Mouse (Mus musculus) heart, postnatal 0 days (tissue): ENCODE measurements at regions not wholly inside any gene's neighbourhood (a gene's known extent, or its start where the extent isn't known, plus 50 kb on each side); places are given as distances from the start of the nearest gene placed in this dataset.

Source experiments
- ATAC-seq: fragments of 200-750 bp; cut with Nextera tagmentation; 2 replicates; pipeline ENCODE4 v1.8.0; 2017; ENCODE audit warnings: low read depth, moderate number of reproducible peaks, moderate library complexity; ENCODE audit not compliant: insufficient read depth
- DNase-seq: peaks from one replicate; pipeline ENCODE4 v3.0.0-alpha.2; 2016; ENCODE audit warnings: low spot score
- H3K27ac ChIP-seq: fragments of 300-500 bp; sonication (generic); 2 replicates; pipeline ENCODE4 v1.5.1; 2014; ENCODE audit warnings: low read depth, mild to moderate bottlenecking
- H3K27me3 ChIP-seq: fragments of 300-500 bp; sonication (generic); 2 replicates; pipeline ENCODE4 v1.6.1; 2014; ENCODE audit warnings: low read length, mixed read lengths; ENCODE audit not compliant: control insufficient read depth, insufficient read depth
- H3K36me3 ChIP-seq: fragments of 300-500 bp; sonication (generic); replicated peaks from 2 replicates; pipeline ENCODE4 v1.6.1; 2014; ENCODE audit warnings: low read length, mixed read lengths; ENCODE audit not compliant: control insufficient read depth, insufficient read depth
- H3K4me1 ChIP-seq: fragments of 300-500 bp; sonication (generic); 2 replicates; pipeline ENCODE4 v1.6.1; 2014; ENCODE audit warnings: antibody characterized with exemption; ENCODE audit not compliant: control insufficient read depth, insufficient read depth
- H3K4me2 ChIP-seq: fragments of 300-500 bp; sonication (generic); 2 replicates; pipeline ENCODE4 v1.6.1; 2014; ENCODE audit warnings: low read depth, mild to moderate bottlenecking, low read length, moderate library complexity
- H3K4me3 ChIP-seq: fragments of 300-500 bp; sonication (generic); 2 replicates; pipeline ENCODE4 v1.5.1; 2014; ENCODE audit warnings: low read depth, low read length
- H3K9ac ChIP-seq: fragments of 300-500 bp; sonication (generic); replicated peaks from 2 replicates; pipeline ENCODE4 v1.6.1; 2014; ENCODE audit warnings: low read depth, low read length, mixed read lengths
- H3K9me3 ChIP-seq: fragments of 300-500 bp; sonication (generic); replicated peaks from 2 replicates; pipeline ENCODE4 v1.6.1; 2016; ENCODE audit warnings: low read length; ENCODE audit not compliant: control insufficient read depth
- CTCF ChIP-seq: IDR thresholded peaks from 2 replicates; pipeline ENCODE4 v1.5.1; 2016; ENCODE audit warnings: antibody characterized with exemption, control low read depth, low read depth
- EP300 ChIP-seq: IDR thresholded peaks from 2 replicates; pipeline ENCODE4 v1.6.1; 2016; ENCODE audit warnings: antibody characterized with exemption, low read depth
- WGBS: fragments of 180-500 bp; shearing (Covaris S2); extraction: QIAGEN DNeasy Blood & Tissue Kit; methylation state at CpG from one replicate; pipeline ENCODE4 v1.1.7; 2014; 5-methylcytosine and 5-hydroxymethylcytosine counted together

DNA sequence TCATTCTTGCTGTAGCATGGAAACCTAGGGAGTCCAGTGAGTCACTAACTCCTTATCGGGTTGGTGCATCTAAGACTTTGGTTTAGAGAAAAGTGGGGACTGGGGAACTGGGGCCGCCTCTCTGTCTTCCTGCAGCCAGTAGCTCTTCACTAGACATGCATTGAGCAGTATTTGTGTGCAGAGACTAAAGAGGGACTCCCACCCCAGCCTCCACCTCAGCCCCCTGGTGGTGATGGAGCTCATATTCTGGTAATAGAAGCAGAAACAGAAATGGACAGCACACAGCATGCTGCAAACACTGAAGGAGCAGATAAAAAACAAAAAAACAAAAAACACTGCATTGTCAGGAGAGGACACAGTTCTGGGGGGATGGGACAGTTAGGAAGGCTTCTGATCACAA is 73.3 kb upstream of the Mgme1 start:
- no peak for TF ChIP-seq EP300
- peak; percentile 54 for TF ChIP-seq CTCF

GRCm38 (mm10) chr2:144198326-144199051 is 72.0 kb upstream of the Mgme1 start:
- ATAC-seq (0 out of 2 replicates have a peak, but pooled peaks have one; percentile 30), DNase-seq (peak; percentile 42)
- Histone ChIP-seq H3K27ac (no peak overlapping the region), H3K9ac (no peak overlapping the region), H3K27me3 (no peaks in the 10 kb centered on the region), H3K4me2 (no peak overlapping the region), H3K4me3 (no peak overlapping the region), H3K36me3 (no peaks in the 10 kb centered on the region), H3K4me1 (peaks cover 7% of the 10 kb centered on the region; the same call in 1 of the 2 replicates), H3K9me3 (no peaks in the 10 kb centered on the region)
- no peak for TF ChIP-seq CTCF
- TF ChIP-seq EP300, result no peak
- WGBS, result 19% methylated on average over 13 of the region's 13 CpGs

More for the DNA sequence above, 73.3 kb upstream of the Mgme1 start:
- WGBS, result 78% methylated on average over 2 of the region's 2 CpGs
- H3K9me3 ChIP-seq, result no peaks in the 10 kb centered on the region
- no peaks in the 10 kb centered on the region for H3K27me3 ChIP-seq
- no peak overlapping the region for H3K27ac ChIP-seq
- peaks cover 6% of the 10 kb centered on the region; the same call in 1 of the 2 replicates for H3K4me1 ChIP-seq
- no peaks in the 10 kb centered on the region for H3K36me3 ChIP-seq
- H3K4me2 ChIP-seq, result no peak overlapping the region
- no peak overlapping the region for H3K4me3 ChIP-seq
- ATAC-seq (no peak), DNase-seq (no peak)
- H3K9ac ChIP-seq, result no peak overlapping the region
